Mouse (Mus musculus) retina, embryonic 14.5 days (tissue): ENCODE results near the gene Nbas.

Experiments
- DNase-seq: peaks from one replicate; pipeline ENCODE4 v3.0.0-alpha.2; 2015; ENCODE audit warnings: low spot score

Gene Nbas

DNA sequence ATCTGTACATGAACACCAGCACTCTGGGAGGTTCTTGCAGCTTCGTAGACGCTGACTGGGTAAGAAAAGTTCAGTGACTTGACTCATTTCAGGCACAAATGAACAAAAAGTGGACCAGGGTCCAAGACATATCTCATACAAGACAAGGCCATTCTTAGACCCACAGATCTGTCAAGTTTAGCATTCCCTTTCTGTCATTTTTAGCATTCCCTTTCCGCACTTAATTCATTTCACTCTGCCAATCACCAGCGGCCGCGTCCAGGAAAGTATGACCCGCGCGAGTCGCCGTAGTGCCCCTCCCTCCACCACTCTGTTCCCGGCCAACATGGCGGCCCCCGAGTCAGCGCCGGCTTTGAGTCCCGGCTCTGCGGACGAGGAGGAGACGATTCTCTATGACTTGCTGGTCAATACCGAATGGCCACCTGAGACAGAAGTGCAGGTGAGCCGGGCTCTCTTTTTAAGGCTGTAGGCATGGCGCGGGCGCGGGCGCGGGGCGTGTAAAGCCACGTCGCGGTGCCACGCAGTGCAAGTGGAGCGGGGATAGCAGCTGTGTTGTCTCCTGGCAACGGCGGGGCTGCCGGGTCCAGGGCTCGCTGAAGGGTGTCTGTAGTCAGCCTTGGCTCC, at the start of gene Nbas:
Gene Nbas, plus strand, starts transcription at position 308 of the 624 bp plus-strand sequence.
- peak; percentile 85 for DNase-seq

DNA sequence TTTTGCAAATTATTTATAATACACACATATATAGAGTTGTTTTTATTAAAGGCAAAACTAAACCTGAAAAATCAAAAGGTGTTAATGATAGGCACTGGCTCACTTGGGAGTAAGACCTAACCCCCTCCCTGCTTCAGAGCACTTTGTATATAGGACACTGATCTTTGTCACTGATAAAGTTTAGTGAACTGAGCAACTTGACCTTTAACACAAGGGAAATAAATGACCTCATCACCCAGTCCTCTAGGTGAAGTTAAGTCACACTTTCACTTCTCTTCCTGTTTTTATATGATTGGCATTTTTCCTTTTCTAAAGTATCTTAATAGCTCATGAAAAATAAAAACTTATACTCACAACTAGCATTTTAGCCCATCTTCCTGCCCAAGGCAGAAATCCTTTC, 26.5 kb upstream of the Nbas start:
- DNase-seq: no peak

DNA sequence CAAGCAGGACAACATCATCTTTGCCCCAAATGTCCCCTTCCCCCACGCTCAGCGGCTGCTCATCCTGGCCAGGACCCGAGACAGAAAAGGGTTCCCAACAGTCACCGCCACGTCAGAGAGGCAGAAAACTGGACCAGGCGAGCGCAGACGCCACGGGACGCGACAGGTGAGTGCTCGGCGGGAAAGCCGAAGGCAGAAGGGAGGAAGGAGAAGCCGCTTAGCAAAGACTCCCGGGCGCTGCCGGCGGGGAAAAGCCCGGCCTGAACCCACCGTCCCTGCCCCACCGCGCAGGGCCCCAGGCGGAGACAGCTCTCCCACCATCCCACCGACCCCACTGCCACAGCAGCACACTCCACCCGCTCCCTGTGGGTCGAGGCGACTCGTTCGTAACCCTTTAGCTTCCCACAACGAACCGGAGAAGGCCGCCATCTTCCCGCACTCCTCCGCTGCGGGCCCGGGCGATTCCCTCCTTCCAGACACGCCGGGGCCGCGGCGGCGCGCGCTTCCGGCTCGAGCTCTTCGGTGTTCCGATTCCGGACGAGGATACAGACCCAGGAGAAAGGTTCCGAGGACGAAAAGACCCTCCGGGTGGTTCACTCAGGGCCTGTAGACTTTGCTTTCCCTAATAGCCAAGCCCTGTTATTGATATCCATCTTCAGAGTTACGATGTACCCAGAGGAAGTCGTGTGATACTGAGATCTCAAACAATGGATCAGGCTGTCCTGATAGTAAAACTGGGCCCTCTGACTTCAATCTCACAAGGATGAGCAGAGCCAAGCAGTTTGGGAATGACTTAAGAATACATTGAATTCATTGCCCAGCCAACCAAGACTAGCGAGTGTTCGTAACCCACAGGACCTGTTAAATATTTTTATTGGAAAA, 20.0 kb upstream of the Nbas start, which contains the start of gene Ddx1:
Gene Ddx1, minus strand, starts transcription at position 523 of the 882 bp plus-strand sequence.
- peak; percentile 89 for DNase-seq

DNA sequence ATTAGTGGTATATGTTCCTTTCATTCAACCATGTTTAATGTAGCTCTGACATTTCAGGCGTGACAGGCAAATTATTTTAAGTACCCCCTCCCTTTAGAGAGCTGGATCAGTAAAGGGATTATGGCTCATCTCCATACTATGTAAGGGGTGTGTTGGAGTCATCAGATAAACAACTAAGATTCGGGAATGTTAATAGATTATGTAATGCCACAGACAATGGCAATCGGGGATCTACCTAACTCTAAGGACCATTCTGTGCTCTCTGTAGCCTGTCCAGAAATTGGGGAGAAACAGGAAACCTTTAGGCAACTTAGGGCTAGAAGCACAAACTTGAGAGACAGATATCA, 19.4 kb upstream of the Nbas start:
- no peak for DNase-seq

DNA sequence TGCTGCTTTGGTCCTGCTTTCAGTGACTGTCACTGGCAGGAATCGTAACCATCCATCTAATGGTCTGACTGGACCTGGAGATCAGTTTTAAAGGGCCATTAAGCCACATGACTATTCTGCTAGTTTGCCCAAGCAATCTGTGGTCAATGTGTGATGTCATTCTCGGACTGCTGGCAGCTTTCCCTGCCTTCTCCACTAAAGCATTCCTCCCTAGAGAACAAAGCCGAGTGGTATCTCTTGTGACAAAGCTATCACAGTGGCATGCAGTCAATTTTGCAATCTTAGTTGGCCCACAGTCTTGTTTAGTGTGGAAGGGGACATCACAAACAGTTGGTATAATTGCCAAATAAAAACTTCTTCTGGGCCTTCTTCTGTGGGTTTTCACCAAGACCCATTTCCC, 13.9 kb upstream of the Nbas start:
- peak; percentile 12 for DNase-seq

DNA sequence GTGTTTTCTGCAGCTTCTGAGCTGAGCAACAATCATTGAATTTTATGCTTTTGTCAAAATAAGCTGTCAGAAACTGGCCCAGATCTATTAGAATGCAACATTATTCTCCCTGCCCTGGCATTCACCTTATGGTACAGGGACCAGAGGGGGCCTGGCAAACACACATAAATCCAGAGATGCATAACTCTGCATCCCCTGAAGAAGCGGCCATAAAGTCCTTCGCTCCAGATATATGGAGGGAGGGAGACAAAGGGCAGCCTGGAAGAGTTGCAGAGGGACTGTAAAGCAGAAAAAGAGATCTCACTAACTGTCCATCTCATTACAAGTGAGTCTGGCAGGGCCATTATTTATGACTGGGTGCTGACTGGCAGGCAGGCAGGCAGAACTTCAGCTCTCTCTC, 13.2 kb upstream of the Nbas start:
- DNase-seq: no peak

DNA sequence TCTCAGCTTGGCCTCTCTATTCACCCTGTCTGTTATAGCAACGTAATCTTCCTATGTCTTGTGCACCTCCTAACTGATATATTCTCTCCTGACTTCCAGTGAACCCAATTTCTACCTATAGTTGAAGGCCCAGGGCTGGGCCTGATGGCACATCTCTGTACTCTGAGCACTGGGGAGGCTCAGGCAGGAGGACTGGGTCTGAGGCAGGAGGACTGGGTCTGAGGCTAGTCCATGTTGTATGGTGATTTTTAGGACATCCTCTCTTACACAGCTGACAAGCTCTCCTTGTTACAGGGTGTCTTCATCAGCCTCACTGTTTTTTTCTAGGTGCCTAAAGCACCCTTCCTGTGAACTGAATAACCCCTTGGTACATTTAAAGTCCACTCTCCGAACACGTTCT, 521 bp upstream of the Nbas start:
- DNase-seq: no peak

DNA sequence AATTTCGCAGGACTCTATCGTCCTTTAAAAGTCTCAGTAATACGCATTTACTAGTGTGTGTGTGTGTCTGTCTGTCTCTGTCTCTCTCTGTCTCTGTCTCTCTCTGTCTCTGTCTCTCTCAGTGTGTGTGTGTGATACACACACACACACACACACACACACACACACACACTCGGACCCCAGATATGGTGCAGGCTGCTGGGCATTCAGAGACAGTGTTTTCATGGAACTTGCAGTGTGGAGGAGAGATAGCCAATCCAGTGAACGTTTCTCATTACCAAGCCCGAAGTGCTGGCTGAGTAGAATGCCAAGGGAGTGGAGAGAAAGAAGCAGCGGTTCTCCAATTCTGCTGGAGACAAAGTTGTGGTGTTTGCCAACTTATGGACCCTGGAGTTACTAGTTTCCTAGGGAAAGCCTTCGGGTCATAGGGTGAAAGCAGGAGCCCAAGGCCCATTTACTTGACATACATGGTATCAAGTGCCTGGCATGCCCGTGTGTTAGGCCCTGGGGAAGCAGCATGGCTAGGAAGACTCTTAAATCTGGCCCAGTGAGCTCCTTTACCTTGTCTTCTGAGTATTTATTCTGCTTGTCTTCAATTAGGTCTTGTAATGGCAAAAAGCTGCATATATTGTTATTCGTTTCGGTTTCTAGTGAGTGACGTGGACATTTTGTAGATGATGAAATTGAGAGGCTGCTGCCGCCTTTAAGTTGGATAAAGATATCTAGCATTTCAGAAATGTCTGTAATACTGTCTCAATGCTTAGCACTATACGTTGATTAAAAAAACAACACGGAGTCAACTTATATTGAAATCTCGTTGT, 847 bp downstream of the Nbas start:
- no peak for DNase-seq

DNA sequence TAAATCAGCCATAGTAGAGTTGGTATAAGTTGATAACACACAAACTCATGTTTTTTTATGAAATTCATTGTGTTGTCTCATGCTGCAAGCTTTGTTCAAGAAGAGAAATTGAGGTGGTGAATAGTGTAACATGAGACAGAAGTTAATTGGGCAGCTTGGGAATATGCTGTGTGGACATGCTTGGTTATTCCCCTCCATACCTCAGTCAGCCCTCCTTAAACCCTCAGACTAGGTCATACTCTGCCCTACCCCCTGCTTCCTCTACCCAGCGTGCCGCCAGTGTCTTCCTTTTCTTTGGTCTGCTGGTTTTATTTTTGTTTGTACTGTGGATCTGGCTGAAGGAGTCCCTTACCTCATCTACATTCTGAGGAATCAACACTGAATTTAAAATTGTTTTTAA, 22.5 kb downstream of the Nbas start:
- DNase-seq: no peak

DNA sequence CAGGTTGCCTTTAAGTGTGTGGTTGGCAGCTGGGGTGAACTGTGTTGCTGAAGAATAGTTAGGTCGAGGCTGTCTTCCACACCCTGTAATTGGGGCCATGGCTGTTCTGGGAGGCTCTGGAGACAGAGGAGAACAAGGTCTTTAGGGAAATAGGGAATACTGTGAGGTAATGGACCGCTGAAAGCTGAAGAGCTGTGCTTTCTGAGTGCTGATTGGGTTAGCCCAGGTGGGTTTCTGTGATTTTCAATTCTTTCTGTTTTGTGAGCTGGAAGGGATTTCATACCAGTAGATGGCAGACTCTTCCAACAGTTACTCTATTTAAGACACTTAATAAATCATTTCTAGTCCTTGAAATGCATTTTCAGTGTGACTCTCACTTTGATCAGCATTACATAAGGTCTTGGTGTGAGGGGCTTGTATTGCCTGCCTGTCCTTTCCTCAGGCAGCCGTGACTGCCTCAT, 24.5 kb downstream of the Nbas start:
- peak; percentile 45 for DNase-seq

DNA sequence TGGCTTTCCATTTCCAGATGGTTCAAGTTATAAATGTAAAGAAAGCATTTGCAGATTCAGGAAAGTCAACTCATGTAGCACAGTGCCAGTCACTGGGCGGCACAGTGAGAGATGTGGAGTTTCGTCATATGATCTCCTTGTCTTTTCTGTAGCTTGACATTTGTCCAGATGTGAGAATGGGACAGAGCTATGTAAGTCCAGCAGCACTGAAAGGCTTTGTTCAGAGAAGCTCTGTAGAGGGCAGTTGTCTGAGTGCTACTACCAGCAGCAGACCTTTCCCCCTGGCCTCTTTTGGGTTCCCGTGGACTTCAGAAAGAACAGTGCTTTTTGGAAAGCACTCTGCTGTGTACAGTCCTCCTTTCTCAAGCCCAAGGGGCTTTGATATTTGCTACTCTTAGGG, 34.1 kb downstream of the Nbas start:
- DNase-seq: no peak

DNA sequence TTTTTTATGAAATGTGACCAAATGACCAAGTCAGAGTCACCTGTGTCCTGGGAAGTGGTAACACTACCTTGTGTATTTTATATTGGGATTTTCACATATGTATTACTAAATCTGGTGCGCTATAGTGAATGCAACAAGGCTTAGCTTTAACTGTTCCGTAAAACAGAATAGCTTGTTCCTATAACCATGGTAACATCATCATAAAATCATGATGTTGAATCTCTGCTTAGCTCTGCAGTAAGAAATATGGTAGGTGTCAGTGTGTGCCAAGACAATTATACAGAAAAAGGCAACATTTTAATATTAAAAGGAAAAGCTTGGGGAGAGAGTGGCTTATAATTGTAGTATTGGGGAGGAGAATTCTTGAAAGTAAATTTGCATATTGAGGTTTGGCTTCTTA, 45.0 kb downstream of the Nbas start:
- no peak for DNase-seq

DNA sequence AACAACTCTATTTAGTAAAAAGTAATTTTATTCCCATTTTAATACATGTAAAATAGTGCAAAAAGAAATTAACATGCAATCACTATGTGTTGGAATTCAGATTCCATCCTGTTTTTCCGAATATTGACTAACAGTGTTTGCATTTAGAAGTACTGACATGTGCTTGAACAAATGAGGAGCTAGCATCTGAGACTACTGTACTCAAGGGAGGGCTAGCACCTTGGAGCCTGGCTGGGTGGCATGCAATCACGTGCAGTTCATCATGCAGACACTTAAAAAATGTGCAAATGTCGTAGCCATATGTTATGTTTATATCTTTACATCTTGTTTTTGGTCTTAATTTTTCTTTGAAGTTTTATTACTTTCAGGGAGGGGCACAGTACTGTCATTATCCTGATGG, 45.5 kb downstream of the Nbas start:
- DNase-seq: no peak

DNA sequence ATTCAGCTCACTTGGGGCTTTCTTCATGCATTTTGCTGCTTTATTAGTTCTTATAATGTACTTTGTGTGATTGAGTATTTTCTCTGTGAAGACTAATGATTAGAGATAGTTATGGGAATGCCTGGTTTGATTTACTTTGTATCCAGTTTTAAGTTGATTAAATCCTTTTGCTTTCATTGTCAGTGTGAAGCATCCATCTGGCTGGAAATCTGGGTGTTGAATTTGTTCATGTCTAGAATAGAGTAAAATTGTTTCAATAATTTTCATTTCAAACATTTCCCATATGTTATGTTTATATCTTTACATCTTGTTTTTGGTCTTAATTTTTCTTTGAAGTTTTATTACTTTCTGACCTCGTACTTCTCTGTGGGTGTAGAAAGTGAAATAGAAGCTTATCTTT, 46.1 kb downstream of the Nbas start:
- DNase-seq: no peak

DNA sequence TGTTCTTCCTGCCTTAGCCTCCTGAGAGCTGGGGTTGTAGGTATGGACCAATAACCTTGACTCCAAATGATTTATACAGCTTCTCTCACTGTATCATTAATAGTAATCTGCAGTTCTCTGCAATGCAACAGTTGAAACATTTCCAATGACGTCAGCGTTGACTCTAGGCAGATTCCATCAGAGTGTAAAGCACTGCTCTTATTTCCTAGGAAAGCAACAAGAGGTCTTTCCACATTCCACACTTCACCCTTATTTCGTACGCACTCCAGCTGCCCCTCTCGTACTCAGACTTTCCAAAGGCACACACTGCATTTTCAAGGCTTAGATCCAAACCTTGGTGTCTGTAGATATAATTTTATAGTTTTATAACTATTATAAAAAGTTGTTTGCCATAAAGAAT, 73.6 kb downstream of the Nbas start:
- no peak for DNase-seq

DNA sequence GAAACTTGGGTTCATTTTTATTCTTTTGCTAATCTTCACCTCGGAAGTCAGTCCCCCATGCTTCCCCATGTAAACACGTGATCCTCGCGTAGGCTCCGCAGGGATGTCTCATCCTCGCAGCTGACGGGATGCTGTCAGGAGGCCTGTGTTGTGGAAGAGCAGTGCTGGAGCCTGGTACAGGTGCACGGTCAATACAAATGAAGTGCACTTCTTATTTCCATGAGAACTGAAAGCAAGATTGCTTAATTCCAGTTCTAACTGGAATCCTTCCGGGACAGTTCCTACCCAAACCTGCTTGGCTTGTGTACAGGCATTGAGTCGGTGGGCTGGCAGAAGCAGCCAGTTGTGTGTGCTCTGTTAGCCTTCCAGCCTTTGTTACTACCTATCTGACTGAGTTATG, 87.3 kb downstream of the Nbas start:
- no peak for DNase-seq

DNA sequence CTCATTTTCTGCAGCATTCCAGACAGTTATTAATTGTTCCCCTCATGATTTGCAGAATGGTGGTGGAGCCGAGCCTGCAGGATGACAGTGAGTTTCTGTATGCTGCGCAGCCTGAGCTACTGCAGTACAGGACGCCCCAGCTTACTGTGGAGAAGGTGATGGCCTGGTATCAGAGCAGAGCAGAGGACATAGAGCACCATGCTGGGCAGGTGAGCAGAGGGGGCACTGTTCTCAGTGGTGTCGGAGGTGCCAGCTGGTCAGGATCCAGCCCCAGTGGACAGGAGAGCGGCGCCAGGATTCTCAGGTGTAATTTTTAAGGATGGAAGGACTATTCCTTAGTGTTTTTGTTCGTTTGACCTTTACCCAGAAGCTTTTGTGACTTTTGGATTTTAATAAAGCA, 87.8 kb downstream of the Nbas start:
- DNase-seq: no peak

DNA sequence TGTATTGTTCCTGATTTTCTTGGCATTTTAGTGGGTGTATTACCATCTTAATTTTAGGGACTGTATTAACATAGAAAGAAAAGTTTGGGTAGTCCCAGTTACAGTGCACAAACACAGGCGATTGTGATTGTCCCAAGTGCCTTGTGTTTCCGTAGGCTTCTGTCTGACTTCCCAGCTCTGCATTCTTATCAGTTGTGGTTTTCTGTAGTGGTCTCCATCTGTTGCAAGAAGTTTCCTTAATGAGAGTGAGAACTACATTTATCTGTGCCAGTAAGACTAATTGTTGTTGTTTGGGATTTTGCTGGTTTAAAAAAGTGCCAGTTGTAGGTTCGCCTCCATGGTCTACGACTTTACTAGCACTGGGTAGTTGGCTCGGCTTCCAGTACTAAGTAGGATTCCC, 88.3 kb downstream of the Nbas start:
- DNase-seq: no peak

DNA sequence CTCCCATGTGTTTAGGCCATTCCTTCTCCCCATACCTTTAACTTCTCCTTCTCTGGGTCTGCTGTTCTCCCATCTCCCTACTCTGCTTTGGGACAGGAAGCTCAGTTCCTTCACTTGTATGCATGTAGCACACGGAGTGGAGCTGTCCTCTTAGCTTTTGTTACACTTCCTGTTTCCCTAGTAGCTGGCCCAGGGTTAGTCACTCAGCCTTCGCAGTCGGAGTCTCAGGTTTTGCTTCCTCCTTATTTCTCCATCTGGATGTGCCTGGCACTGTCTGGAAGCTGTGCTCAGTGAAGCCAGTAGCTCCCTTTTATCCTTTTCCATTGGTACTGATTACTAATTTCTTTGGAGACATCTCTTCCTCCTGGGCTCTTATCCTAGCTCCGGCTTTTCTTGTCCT, 89.9 kb downstream of the Nbas start:
- no peak for DNase-seq

DNA sequence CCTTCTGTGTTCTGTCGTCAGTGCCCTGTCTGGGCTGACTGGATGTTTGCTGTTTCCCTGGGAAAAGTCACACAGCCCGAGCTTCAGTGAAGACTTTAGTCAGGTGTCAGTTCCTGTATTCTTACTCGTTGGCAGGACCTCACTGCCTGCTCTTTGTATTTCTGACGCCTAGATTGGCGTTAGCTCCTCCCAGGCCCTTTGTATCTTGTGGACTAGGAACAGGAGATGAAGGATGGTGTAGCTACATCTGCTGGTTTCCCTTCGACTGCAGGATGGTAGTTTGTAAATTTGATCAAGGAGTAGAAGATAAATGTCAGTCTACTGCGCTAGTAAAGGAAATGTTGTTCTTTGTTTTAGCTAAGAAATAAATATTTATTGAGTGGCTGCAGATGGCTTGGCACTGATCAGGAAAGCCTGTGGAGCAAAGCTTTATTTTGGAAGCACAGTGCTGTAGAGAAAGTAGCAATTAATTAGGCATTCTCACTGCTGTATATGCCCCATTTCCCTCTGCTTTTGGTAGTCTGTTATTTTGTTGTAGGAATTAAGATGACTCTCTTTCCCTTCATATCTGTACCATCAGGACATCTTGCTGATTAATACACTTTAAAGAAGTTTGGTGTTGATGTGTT, 91.4 kb downstream of the Nbas start:
- no peak for DNase-seq

DNA sequence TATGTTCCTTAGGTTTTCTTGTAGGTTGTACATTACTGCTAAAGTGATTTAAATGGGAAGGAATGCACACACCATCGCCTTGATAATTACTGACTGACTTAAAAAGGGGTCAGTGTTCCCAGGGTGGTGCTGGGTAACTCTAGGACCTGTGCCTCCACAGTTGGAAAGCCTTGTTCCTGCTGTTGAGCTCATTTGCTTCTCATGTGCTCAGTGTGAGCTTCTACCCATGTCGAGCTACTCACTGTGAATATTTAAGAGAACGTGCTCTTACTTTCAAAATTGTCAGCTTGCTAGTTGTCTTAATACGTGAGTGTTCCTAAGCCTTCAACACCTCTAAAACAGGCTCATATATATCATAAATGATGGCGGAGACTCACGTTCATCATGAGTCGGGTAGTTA, 112.6 kb downstream of the Nbas start:
- DNase-seq: no peak

DNA sequence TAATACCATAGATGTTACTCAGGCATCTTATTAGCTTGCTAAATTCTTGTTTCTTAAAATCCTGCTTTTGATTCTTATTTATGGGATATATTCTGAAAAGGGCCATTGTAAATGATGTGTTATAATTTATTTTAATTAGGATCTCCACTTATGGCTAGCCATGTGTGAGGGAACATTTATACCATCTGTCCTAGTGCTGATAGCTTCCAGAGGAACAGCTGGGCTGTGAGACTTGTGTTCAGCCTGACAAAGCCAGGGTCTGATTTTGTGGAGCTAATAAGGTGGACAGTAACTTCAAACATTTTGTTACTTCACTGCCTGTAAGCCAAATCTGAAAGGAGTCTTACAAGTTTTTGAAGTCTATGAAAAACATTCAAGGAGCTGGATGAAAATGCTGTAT, 113.1 kb downstream of the Nbas start:
- DNase-seq: no peak
